Mouse (Mus musculus): Measurements from ENCODE around the gene Efcab2. TPM values are rescaled to one million over a fixed set of nuclear protein-coding genes. Genes with fewer than 3 reads are reported as not detected.

Efcab2 gene
- polyA plus RNA-seq, 1 experiment from 2014 or later, result 4.6 TPM

DNA sequence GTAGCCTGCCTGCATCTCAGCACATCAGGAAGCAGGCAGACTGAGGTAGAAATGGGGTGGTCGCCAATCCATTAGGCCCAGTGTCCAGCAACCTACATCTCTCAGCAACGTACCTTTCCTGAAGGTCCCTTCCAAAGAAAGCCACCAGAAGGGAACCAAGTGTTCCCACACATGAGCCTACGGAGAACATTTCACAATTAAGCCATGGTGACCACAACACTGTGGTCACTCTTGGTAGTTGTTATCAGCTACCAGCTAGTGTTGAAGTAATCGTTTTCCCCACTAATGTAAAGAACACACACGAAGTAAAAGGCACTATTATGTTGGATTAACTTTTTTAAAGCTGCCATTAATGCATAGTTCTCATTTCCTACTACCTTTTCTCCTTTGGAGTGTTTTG is 85.8 kb downstream of the Efcab2 start:
- Histone ChIP-seq H3K4me3 (no peak overlapping the region), H3K4me2 (no peak overlapping the region), H3K36me3 (no peaks in the 10 kb centered on the region), H3K27me3 (replicated peaks) (no peaks in the 10 kb centered on the region), H3K27ac (no peak overlapping the region), H3K9me3 (replicated peaks) (no peaks in the 10 kb centered on the region), H3K9ac (no peak overlapping the region), H3K4me1 (no peaks in the 10 kb centered on the region)
- no peak for ATAC-seq
- WGBS (ENCODE audit: insufficient replicate concordance), result 34% methylated on average over 5 of the region's 5 CpGs

- no peak for ATAC-seq
- 30% methylated on average over 2 of the region's 2 CpGs for WGBS (ENCODE audit: insufficient replicate concordance)
- Histone ChIP-seq H3K27me3 (replicated peaks) (no peaks in the 10 kb centered on the region), H3K27ac (no peak overlapping the region), H3K4me1 (no peaks in the 10 kb centered on the region), H3K9ac (no peak overlapping the region), H3K36me3 (no peaks in the 10 kb centered on the region), H3K4me3 (no peak overlapping the region), H3K9me3 (replicated peaks) (no peaks in the 10 kb centered on the region), H3K4me2 (no peak overlapping the region)
These were observed 86.6 kb downstream of the Efcab2 start for GRCm38 (mm10) chr1:178492493-178492892.

GRCm38 (mm10) chr1:178496186-178496585 is 90.3 kb downstream of the Efcab2 start:
- Histone ChIP-seq H3K4me1 (no peaks in the 10 kb centered on the region), H3K27ac (no peak overlapping the region), H3K4me3 (no peak overlapping the region), H3K9ac (no peak overlapping the region), H3K27me3 (replicated peaks) (no peaks in the 10 kb centered on the region), H3K9me3 (replicated peaks) (no peaks in the 10 kb centered on the region), H3K36me3 (no peaks in the 10 kb centered on the region), H3K4me2 (no peak overlapping the region)
- WGBS (ENCODE audit: insufficient replicate concordance), result 71% methylated on average over 2 of the region's 2 CpGs
- no peak for ATAC-seq

DNA sequence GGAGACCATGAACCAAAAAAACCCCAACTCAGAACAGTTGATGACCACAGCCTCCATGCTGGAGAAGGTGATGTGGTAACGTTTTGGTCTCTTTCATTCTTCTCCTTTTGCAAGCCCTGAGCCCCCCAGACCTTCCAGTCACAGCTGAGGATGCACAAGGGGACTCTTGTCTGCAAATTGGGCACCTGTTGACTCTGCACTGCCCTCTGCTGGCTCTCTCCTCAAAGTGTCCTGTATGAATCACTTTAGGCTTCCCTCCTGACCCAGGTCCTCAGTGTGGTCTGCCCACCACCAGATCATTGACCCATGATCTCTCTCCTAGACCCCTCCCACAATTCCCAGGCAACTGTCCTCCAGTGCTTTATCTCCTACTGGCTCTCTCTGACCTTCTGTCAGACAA is 91.0 kb downstream of the Efcab2 start:
- WGBS (ENCODE audit: insufficient replicate concordance), result 29% methylated on average over 1 of the region's 1 CpGs
- Histone ChIP-seq H3K4me3 (no peak overlapping the region), H3K27ac (no peak overlapping the region), H3K9ac (no peak overlapping the region), H3K4me2 (no peak overlapping the region), H3K4me1 (no peaks in the 10 kb centered on the region), H3K36me3 (no peaks in the 10 kb centered on the region), H3K9me3 (replicated peaks) (no peaks in the 10 kb centered on the region), H3K27me3 (replicated peaks) (no peaks in the 10 kb centered on the region)
- ATAC-seq, result no peak

GRCm38 (mm10) chr1:178506938-178507337 is 101.1 kb downstream of the Efcab2 start:
- no peaks in the 10 kb centered on the region for H3K4me1 ChIP-seq
- no peaks in the 10 kb centered on the region for H3K9me3 ChIP-seq (replicated peaks)
- H3K9ac ChIP-seq, result no peak overlapping the region
- no peaks in the 10 kb centered on the region for H3K36me3 ChIP-seq
- no peaks in the 10 kb centered on the region for H3K27me3 ChIP-seq (replicated peaks)
- no peak for ATAC-seq
- no peak overlapping the region for H3K4me2 ChIP-seq
- no peak overlapping the region for H3K27ac ChIP-seq
- H3K4me3 ChIP-seq, result no peak overlapping the region
- 63% methylated on average over 8 of the region's 8 CpGs for WGBS (ENCODE audit: insufficient replicate concordance)

DNA sequence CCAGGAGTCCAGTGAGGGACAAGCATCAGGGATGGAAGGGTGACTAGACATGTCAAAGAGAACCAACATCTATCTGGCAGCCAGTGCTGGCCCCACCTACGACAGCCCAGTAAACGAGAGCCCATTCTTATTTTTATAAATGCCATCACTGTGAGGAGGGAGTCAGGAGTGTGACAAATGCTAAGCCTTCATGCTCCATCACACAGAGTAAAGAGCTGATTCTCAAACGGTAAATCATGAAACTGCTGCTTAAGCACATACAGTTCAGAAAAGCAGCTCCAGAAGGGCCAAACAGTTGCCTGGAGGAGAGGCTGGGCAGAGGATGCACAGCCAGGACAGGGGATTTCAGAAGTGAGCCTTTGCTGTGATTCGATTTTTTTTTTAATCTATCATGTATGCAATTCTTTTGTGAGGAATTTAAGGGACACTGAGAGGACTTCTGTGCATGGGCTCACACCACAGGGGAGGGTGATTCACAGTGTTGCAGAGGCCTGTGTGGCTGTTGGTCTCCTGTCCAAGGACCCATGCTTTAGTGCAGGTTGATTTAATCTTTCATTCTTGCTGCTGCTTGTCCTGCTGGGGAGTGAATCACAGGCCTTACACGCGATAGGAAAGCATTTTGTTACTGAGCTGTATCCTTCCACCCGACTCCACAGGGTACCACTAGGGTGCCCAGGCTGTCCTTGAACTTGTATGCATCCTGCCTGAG is 106.6 kb downstream of the Efcab2 start:
- no peak overlapping the region for H3K9ac ChIP-seq
- H3K27me3 ChIP-seq (replicated peaks), result peaks cover 6% of the 10 kb centered on the region; the same call in 1 of the 2 replicates
- no peak overlapping the region for H3K27ac ChIP-seq
- no peak overlapping the region for H3K4me2 ChIP-seq
- no peaks in the 10 kb centered on the region for H3K36me3 ChIP-seq
- H3K4me1 ChIP-seq, result no peaks in the 10 kb centered on the region
- WGBS (ENCODE audit: insufficient replicate concordance), result 48% methylated on average over 7 of the region's 7 CpGs
- ATAC-seq, result no peak
- H3K9me3 ChIP-seq (replicated peaks), result no peaks in the 10 kb centered on the region
- no peak overlapping the region for H3K4me3 ChIP-seq

GRCm38 (mm10) chr1:178513954-178514353 is 108.1 kb downstream of the Efcab2 start:
- no peak overlapping the region for H3K4me2 ChIP-seq
- H3K4me1 ChIP-seq, result no peaks in the 10 kb centered on the region
- H3K4me3 ChIP-seq, result no peak overlapping the region
- H3K27me3 ChIP-seq (replicated peaks), result peaks cover 15% of the 10 kb centered on the region; the same call in 1 of the 2 replicates
- H3K9ac ChIP-seq, result no peak overlapping the region
- no peak overlapping the region for H3K27ac ChIP-seq
- H3K36me3 ChIP-seq, result no peaks in the 10 kb centered on the region
- H3K9me3 ChIP-seq (replicated peaks), result no peaks in the 10 kb centered on the region
- 27% methylated on average over 6 of the region's 8 CpGs for WGBS (ENCODE audit: insufficient replicate concordance)
- no peak for ATAC-seq

DNA sequence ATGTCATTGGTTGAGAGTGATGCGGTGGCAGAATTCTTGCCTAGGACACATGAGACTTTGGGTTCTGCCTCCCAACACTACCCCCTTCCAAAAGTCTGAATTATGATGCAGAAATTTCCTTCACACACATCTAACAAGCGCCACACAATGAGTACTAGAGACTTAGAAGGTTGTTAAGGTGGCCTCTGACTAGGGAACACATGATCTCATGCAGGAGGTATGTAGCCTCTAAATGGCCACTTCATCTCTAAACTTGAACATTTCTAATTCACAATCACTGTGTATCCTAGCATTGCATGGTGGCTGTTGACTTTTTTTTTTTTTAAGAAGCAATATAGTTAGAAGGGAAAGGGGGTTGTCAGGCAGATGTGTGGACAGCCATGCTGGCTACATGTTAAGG is 110.0 kb downstream of the Efcab2 start:
- Histone ChIP-seq H3K4me3 (no peak overlapping the region), H3K4me1 (no peaks in the 10 kb centered on the region), H3K36me3 (no peaks in the 10 kb centered on the region), H3K27me3 (replicated peaks) (peaks cover 18% of the 10 kb centered on the region; the same call in 1 of the 2 replicates), H3K4me2 (no peak overlapping the region), H3K9ac (no peak overlapping the region), H3K27ac (no peak overlapping the region), H3K9me3 (replicated peaks) (no peaks in the 10 kb centered on the region)
- 64% methylated on average over 2 of the region's 2 CpGs for WGBS (ENCODE audit: insufficient replicate concordance)
- no peak for ATAC-seq

DNA sequence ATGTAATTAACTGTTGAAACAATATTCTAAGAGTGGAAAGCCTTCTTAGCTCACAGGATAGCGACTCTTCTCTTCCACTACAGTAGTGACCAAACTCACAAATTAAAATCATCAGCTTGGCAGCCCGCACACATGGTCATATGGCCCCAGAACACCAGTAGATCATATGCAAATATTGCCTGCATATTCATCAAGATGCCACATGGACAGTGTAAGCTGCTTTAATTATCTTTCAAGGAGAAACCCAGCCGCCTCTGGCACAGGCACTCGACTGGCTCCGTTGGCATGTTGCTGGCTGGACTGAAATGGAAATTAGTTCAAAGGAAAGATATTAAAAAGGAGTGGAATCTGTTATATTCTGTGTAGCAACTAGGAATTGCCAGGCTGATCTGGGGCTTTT is 116.5 kb downstream of the Efcab2 start:
- H3K36me3 ChIP-seq, result no peaks in the 10 kb centered on the region
- H3K9me3 ChIP-seq (replicated peaks), result no peaks in the 10 kb centered on the region
- no peak overlapping the region for H3K4me2 ChIP-seq
- H3K4me1 ChIP-seq, result peaks cover 2% of the 10 kb centered on the region; the same call in 1 of the 2 replicates
- H3K4me3 ChIP-seq, result no peak overlapping the region
- H3K27me3 ChIP-seq (replicated peaks), result peaks cover 23% of the 10 kb centered on the region
- H3K9ac ChIP-seq, result no peak overlapping the region
- no peak overlapping the region for H3K27ac ChIP-seq
- WGBS (ENCODE audit: insufficient replicate concordance), result 79% methylated on average over 5 of the region's 5 CpGs
- no peak for ATAC-seq

DNA sequence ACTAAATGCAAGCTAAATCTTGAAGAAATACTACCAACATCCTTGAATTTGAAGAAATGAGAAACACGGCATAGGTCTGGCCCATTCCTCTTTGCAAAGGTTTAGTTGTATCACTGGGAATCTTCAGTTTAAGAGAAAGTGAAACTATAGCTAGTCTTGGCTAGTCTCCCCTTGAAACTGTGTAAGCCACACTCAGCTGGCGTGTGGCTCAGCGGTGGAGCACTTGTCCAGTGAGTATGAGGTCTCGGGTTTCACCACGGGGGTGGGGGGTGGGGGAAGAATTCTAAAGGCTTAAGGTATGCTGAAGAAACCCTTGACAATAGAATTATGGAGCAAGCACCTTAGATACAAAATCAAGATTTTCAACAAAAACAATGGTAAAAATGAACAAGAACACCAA is 117.3 kb downstream of the Efcab2 start:
- Histone ChIP-seq H3K4me3 (no peak overlapping the region), H3K4me1 (peaks cover 9% of the 10 kb centered on the region; the same call in 1 of the 2 replicates), H3K9me3 (replicated peaks) (no peaks in the 10 kb centered on the region), H3K27ac (no peak overlapping the region), H3K27me3 (replicated peaks) (peaks cover 30% of the 10 kb centered on the region), H3K4me2 (no peak overlapping the region), H3K9ac (no peak overlapping the region), H3K36me3 (no peaks in the 10 kb centered on the region)
- no peak for ATAC-seq
- WGBS (ENCODE audit: insufficient replicate concordance), result 55% methylated on average over 5 of the region's 5 CpGs

DNA sequence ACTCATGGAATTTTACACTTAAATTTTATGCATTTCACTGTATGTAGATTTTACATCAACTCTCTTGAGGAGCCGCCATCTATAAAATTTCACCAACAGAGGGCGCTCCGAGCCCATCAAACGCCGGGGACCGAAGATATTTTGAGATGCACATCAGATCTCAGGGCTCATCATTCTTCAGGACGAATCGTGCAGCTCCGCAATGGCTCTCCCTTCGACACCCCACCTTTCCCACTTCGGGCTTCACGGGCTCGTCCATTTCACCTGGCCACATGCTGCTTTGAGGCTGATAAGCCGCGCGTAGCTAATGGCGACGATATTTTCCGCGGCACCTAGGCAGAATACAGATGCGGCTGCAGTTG is 121.3 kb downstream of the Efcab2 start:
- ATAC-seq, result no peak; the same call in 1 of the 2 replicates
- WGBS (ENCODE audit: insufficient replicate concordance), result under 1% methylated on average over 21 of the region's 21 CpGs
- peaks cover 36% of the 10 kb centered on the region; the same call in 1 of the 2 replicates for H3K4me1 ChIP-seq
- peak overlapping the region; percentile 81 for H3K4me2 ChIP-seq
- peaks cover 59% of the 10 kb centered on the region for H3K27me3 ChIP-seq (replicated peaks)
- H3K4me3 ChIP-seq, result peak overlapping the region; percentile 53
- no peaks in the 10 kb centered on the region for H3K36me3 ChIP-seq
- no peaks in the 10 kb centered on the region for H3K9me3 ChIP-seq (replicated peaks)
- no peak overlapping the region for H3K27ac ChIP-seq
- no peak overlapping the region for H3K9ac ChIP-seq

GRCm38 (mm10) chr1:178527547-178528361 is 121.9 kb downstream of the Efcab2 start:
- Histone ChIP-seq H3K9ac (0 out of 2 replicates have a peak overlapping the region, but pooled peaks have one; percentile 22), H3K9me3 (replicated peaks) (no peaks in the 10 kb centered on the region), H3K4me1 (peaks cover 36% of the 10 kb centered on the region; the same call in 1 of the 2 replicates), H3K36me3 (no peaks in the 10 kb centered on the region), H3K27ac (no peak overlapping the region), H3K27me3 (replicated peaks) (peaks cover 65% of the 10 kb centered on the region), H3K4me3 (peak overlapping the region; percentile 53), H3K4me2 (peak overlapping the region; percentile 81)
- WGBS (ENCODE audit: insufficient replicate concordance), result under 1% methylated on average over 59 of the region's 59 CpGs
- ATAC-seq, result no peak; the same call in 1 of the 2 replicates
